Mouse (Mus musculus) Patski (cell line): ENCODE results near the gene Npas3. TPM values are rescaled to one million over a fixed set of nuclear protein-coding genes. Genes with fewer than 3 reads are reported as not detected.
A peak's percentile ranks its signal among the peaks of the same experiment; 100 is the strongest.

Experiments used
- ATAC-seq: fragments of 100-300 bp; one replicate; pipeline ENCODE4 v1.8.0; 2021
- CTCF ChIA-PET: fragments of 350-600 bp; sonication (Branson Sonifier 250); formaldehyde crosslinking; loops from one replicate; lab custom pipeline; 2022; ENCODE audit warnings: inconsistent platforms; lab: Charles Lee
- POLR2A ChIA-PET: fragments of 350-600 bp; sonication (Branson Sonifier 250); formaldehyde crosslinking; loops from one replicate; lab custom pipeline; 2022; ENCODE audit warnings: antibody characterized with exemption, inconsistent platforms; lab: Charles Lee
- DNase-seq: peaks from one replicate; pipeline ENCODE4 v3.0.0-alpha.2; 2011; ENCODE audit warnings: low read depth, low spot score
- H3K27me3 ChIP-seq: fragments of 371-371 bp; one replicate; pipeline ENCODE4 v1.5.1; 2021
- CTCF ChIP-seq: fragments of 100-300 bp; IDR thresholded peaks from one replicate; pipeline ENCODE4 v1.5.1; 2021
- in situ Hi-C: fragments of 300-500 bp; cut with MboI; formaldehyde crosslinking; loops from 3 replicates; pipeline ENCODE4 v1.11.1; 2018; ENCODE audit warnings: low pct_unique_long_range_greater_than_20kb, mixed read lengths
- polyA plus RNA-seq: library from polyadenylated mRNA; unstranded; gene quantifications from one replicate; pipeline ENCODE4 v1.2.3, GENCODE M21; 2021

The Npas3 gene
- polyA plus RNA-seq, 1 experiment from 2014 or later = 0.08 TPM

DNA sequence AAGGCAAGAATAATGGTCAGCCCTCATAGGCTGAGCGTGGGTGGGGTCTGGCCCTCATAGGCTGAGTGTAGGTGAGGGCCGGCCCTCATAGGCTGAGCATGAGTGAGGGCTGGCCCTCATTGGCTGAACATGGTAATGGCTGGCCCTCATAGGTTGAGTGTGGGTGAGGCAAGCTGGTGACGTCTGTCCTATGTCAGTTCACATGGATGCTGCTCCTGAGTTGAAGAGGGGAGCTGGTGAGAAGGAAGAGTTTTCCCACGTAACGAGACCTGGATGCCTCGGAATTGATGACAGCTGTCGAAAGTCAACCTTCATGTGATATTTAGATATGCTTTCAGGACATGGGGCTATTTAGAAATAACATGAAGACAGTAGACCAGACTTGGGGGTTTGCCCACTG, 45.5 kb downstream of the Npas3 start:
- no peak for TF ChIP-seq CTCF
- in situ Hi-C loops = no loop called here
- ChIA-PET CTCF (no interaction called here), POLR2A (no interaction called here)
- ATAC-seq (no peak), DNase-seq (no peak)
- H3K27me3 ChIP-seq = no peaks in the 10 kb centered on the region

GRCm38 (mm10) chr12:53295747-53296146, 47.3 kb downstream of the Npas3 start:
- DNase-seq (no peak), ATAC-seq (no peak)
- in situ Hi-C loops = no loop called here
- H3K27me3 ChIP-seq = no peaks in the 10 kb centered on the region
- no peak for TF ChIP-seq CTCF
- POLR2A ChIA-PET = no interaction called here
- CTCF ChIA-PET = no interaction called here

DNA sequence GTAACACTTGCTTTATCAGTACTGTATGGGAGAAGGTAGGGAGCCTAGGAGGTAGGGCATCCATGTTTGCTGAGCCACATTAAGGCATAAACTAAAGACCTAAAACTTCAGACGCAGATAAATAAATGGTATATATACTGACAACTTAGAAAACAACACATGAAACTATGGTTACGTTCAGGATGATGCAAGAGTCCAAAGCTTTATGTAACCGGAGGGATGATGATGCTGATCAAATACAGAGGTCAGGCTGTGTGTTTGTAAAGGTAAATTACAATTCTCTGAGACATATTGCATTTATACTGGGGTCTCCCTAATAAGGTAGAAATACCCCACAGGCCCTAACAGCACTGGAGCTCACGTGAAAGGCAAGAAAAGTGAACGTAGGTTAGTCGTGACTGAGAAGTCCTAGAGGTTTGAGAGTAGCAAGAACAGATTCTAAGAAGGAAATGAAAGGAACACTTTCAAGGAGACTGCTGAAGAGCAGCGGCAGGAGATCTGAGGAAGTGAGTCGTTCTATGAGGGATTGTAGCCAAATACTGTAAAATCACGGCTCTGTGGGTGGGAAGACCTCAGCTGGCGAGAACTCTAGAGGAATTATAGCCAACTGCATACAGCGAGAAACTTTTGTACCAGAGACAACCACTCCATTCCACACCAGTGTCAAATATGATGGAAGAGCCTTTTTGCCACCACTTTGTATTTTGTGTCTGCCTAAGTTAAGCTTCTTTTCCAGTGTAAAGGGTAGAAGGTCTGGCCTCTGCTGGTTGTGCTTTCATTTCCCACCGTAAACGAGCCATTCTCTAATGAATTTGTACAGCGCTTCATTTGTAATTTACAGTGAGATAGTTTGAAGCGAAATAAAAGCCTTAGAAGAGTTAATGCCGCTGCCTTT, 49.7 kb downstream of the Npas3 start:
- in situ Hi-C loops = no loop called here
- ATAC-seq (no peak), DNase-seq (no peak)
- TF ChIP-seq CTCF = no peak
- no peaks in the 10 kb centered on the region for H3K27me3 ChIP-seq
- ChIA-PET CTCF (no interaction called here), POLR2A (no interaction called here)

DNA sequence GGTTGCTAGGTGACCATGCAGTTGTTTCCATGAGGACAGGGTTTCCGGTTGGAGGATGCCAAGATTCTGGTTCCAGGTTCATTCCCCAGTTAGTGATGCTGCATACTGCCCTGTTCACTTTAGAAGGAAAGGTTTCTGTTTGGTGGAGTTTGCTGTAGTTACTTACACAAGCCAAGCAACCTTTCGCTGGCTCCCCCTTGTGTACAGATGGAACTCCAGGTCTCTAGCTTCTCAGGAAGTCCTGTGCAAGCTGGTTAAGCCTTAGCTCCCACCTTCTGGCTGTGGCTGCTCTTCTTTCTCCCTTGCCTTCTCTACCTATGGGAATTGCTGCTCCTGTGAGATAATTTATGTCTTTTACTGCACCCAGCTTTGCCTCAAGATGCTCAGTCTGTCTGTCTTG, 52.5 kb downstream of the Npas3 start:
- peak; percentile 43 for TF ChIP-seq CTCF
- in situ Hi-C loops = no loop called here
- POLR2A ChIA-PET = no interaction called here
- no peaks in the 10 kb centered on the region for H3K27me3 ChIP-seq
- ATAC-seq = no peak
- CTCF ChIA-PET = no interaction called here
- DNase-seq = no peak

DNA sequence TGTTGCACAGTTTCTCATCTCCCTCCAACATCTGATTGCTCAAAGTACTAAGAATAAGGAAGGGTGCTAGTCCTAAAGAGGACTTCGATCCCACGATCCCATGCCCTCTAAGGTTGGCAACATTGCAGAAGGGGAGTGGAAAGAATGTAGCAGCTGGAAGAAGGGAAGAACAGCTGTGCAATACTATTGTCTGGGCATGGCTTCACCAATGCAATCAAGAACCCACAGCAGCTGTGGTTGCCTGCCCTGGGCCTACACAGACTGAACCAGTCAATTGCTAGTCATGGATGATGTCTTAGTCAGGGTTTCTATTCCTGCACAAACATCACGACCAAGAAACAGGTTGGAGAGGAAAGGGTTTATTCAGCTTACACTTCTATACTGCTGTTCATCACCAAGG, 53.7 kb downstream of the Npas3 start:
- no peaks in the 10 kb centered on the region for H3K27me3 ChIP-seq
- ChIA-PET CTCF (no interaction called here), POLR2A (no interaction called here)
- DNase-seq (no peak), ATAC-seq (no peak)
- TF ChIP-seq CTCF = no peak
- in situ Hi-C loops = no loop called here

- ATAC-seq (no peak), DNase-seq (no peak)
- in situ Hi-C loops = no loop called here
- no peak for TF ChIP-seq CTCF
- CTCF ChIA-PET = no interaction called here
- POLR2A ChIA-PET = no interaction called here
- H3K27me3 ChIP-seq = no peaks in the 10 kb centered on the region
Observed at GRCm38 (mm10) chr12:53316715-53317114, 68.2 kb downstream of the Npas3 start.

- no peaks in the 10 kb centered on the region for H3K27me3 ChIP-seq
- DNase-seq (peak; percentile 12), ATAC-seq (peak; percentile 51)
- TF ChIP-seq CTCF = no peak
- CTCF ChIA-PET = no interaction called here
- POLR2A ChIA-PET = no interaction called here
- in situ Hi-C loops = no loop called here
Observed at GRCm38 (mm10) chr12:53317801-53318200, 69.3 kb downstream of the Npas3 start.

- no peak for ATAC-seq
- CTCF ChIA-PET = no interaction called here
- in situ Hi-C loops = no loop called here
Observed at GRCm38 (mm10) chr12:53320526-53320925, 72.0 kb downstream of the Npas3 start.

GRCm38 (mm10) chr12:53321018-53321417, 72.5 kb downstream of the Npas3 start:
- in situ Hi-C loops = no loop called here
- H3K27me3 ChIP-seq = no peaks in the 10 kb centered on the region
- ChIA-PET CTCF (no interaction called here), POLR2A (no interaction called here)
- ATAC-seq = no peak
- DNase-seq = no peak
- no peak for TF ChIP-seq CTCF

More at GRCm38 (mm10) chr12:53320526-53320925, 72.0 kb downstream of the Npas3 start:
- no peak for DNase-seq
- H3K27me3 ChIP-seq = no peaks in the 10 kb centered on the region
- no peak for TF ChIP-seq CTCF
- POLR2A ChIA-PET = no interaction called here

- no peaks in the 10 kb centered on the region for H3K27me3 ChIP-seq
- in situ Hi-C loops = no loop called here
- ATAC-seq (no peak), DNase-seq (no peak)
- ChIA-PET POLR2A (no interaction called here), CTCF (no interaction called here)
- no peak for TF ChIP-seq CTCF
Observed at GRCm38 (mm10) chr12:53321944-53322343, 73.5 kb downstream of the Npas3 start.

DNA sequence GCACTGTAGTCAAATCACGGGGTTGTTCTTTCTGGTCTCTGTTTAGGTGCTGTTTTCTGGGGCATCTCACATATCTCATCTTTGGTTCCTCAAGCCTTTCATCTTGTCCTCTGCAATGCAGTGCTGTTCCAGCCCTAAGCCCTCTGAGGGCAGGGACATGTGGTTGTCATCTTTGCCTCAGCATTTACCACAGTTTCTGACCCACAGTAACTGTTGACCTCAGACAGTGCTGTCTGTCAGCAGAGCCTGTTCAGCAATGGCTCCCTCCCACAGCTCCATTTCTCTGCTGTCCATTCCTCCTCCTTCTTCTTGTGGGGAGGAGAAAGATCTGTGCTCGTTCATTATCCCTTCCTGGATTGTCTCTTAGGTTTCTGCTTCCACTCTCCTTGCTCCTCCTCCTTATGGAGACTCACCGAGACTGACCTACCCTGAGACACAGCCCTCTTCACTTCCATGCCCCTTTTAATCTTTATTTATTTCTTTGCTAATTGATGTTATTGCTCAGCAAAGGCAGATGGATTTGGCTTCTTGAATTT, 79.2 kb downstream of the Npas3 start:
- in situ Hi-C loops = no loop called here
- no peak for ATAC-seq

More for the DNA sequence above, 79.2 kb downstream of the Npas3 start:
- no peak for TF ChIP-seq CTCF
- CTCF ChIA-PET = no interaction called here
- no peak for DNase-seq
- no peaks in the 10 kb centered on the region for H3K27me3 ChIP-seq
- POLR2A ChIA-PET = no interaction called here
